Mouse (Mus musculus) forebrain, embryonic 14.5 days (tissue): Measurements from ENCODE around the gene Adi1. TPM values are rescaled to one million over a fixed set of nuclear protein-coding genes. Genes with fewer than 3 reads are reported as not detected.

Source experiments
- ATAC-seq: fragments of 200-750 bp; cut with Nextera tagmentation; 2 replicates; pipeline ENCODE4 v1.8.0; 2017; ENCODE audit warnings: mild to moderate bottlenecking, moderate library complexity
- DNase-seq: peaks from one replicate; pipeline ENCODE4 v3.0.0-alpha.2; 2015; ENCODE audit warnings: low spot score
- H3K27ac ChIP-seq: fragments of 300-500 bp; sonication (generic); 2 replicates; pipeline ENCODE4 v1.5.1; 2014; ENCODE audit warnings: low read depth, mild to moderate bottlenecking, control low read depth, low read length, moderate library complexity
- H3K27me3 ChIP-seq: fragments of 300-500 bp; sonication (generic); replicated peaks from 2 replicates; pipeline ENCODE4 v1.6.1; 2014; ENCODE audit warnings: low read length, control low read depth, mixed read lengths; ENCODE audit not compliant: control insufficient read depth, insufficient read depth
- H3K36me3 ChIP-seq: fragments of 300-500 bp; sonication (generic); 2 replicates; pipeline ENCODE4 v1.6.1; 2014; ENCODE audit warnings: low read length, control low read depth; ENCODE audit not compliant: control insufficient read depth, insufficient read depth
- H3K4me1 ChIP-seq: fragments of 300-500 bp; sonication (generic); 2 replicates; pipeline ENCODE4 v1.6.1; 2014; ENCODE audit warnings: antibody characterized with exemption, low read length, control low read depth; ENCODE audit not compliant: control insufficient read depth, insufficient read depth
- H3K4me2 ChIP-seq: fragments of 300-500 bp; sonication (generic); 2 replicates; pipeline ENCODE4 v1.6.1; 2014; ENCODE audit warnings: mild to moderate bottlenecking, control low read depth, low read length
- H3K4me3 ChIP-seq: fragments of 300-500 bp; sonication (generic); 2 replicates; pipeline ENCODE4 v1.5.1; 2014; ENCODE audit warnings: low read depth, low read length, control low read depth
- H3K9ac ChIP-seq: fragments of 300-500 bp; sonication (generic); 2 replicates; pipeline ENCODE4 v1.6.1; 2014; ENCODE audit warnings: mild to moderate bottlenecking, low read length, control low read depth, moderate library complexity
- H3K9me3 ChIP-seq: fragments of 300-500 bp; sonication (generic); replicated peaks from 2 replicates; pipeline ENCODE4 v1.6.1; 2016; ENCODE audit warnings: low read length, control low read depth, mixed read lengths; ENCODE audit not compliant: control insufficient read depth
- WGBS: fragments of 180-500 bp; shearing (Covaris S2); extraction: QIAGEN DNeasy Blood & Tissue Kit; methylation state at CpG from one replicate; pipeline ENCODE4 v1.1.7; 2014; 5-methylcytosine and 5-hydroxymethylcytosine counted together
- polyA plus RNA-seq: library from polyadenylated mRNA; unstranded; fragments of >200 nt; fragmentation: Nextera tagmentation; extraction: Ambion mirVana; gene quantifications from 2 replicates; pipeline ENCODE4 v1.2.1, GENCODE M21; 2014

Adi1 gene
- 43.6 and 44.8 TPM in 2 replicates for polyA plus RNA-seq

DNA sequence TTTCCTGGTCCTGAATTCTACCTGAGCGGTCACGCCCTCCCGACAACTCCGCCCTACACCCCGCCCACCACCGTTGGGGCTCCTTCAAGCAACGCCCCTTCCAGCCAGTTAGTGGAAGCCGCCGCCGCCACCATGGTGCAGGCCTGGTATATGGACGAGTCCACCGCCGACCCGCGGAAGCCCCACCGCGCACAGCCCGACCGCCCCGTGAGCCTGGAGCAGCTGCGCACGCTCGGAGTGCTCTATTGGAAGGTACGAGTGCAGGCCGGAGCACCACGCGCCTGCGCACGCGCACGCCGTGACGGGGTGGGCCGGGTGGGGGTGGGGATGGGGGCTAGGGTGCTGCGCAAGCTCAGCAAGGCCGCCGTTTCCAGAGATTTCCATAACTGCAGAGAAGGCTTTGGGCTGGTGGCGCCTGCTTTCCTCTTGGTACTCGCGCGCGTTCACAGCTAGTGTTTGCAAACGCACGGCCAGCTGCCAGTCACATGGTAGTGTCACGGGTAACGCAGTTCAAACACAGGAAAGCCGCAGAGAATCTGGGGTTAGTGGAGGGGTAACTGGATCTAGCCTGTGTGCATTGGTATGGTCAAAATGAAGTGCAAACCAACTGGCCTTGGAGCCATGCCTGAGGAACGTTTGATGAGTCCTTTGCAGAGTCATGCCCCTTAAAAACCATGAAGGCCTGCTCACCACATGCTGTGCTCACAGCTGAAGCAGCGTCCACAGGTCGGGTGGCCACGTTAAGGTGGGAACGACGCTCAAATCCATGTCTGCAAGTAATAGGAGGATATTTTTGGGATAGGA is at the start of gene Adi1:
Gene Adi1 (plus strand): TSS at position 111 of the 804 bp plus-strand sequence.
- no peaks in the 10 kb centered on the region for H3K27me3 ChIP-seq
- peak within 1 kb of the TSS; percentile 61 for H3K4me2 ChIP-seq
- H3K36me3 ChIP-seq, result no peaks in the 10 kb centered on the region
- DNase-seq, result peak; percentile 94
- peak; percentile 97 for ATAC-seq
- H3K9ac ChIP-seq, result peak within 1 kb of the TSS; percentile 69
- 5% methylated on average over 43 of the region's 53 CpGs for WGBS
- peaks cover 7% of the 10 kb centered on the region for H3K4me1 ChIP-seq
- H3K4me3 ChIP-seq, result peak within 1 kb of the TSS; percentile 51
- peak within 1 kb of the TSS; percentile 92 for H3K27ac ChIP-seq
- H3K9me3 ChIP-seq, result no peaks in the 10 kb centered on the region

- no peak overlapping the region for H3K4me3 ChIP-seq
- H3K9me3 ChIP-seq, result no peaks in the 10 kb centered on the region
- no peak overlapping the region for H3K27ac ChIP-seq
- no peak overlapping the region for H3K4me2 ChIP-seq
- no peak overlapping the region for H3K9ac ChIP-seq
- WGBS, result 81% methylated on average over 7 of the region's 7 CpGs
- H3K36me3 ChIP-seq, result peaks cover 26% of the 10 kb centered on the region
- no peak for ATAC-seq
- H3K4me1 ChIP-seq, result peaks cover 4% of the 10 kb centered on the region; the same call in 1 of the 2 replicates
- H3K27me3 ChIP-seq, result no peaks in the 10 kb centered on the region
- no peak for DNase-seq
Measured at GRCm38 (mm10) chr12:28625407-28625806, 49.6 kb upstream of the Adi1 start.

DNA sequence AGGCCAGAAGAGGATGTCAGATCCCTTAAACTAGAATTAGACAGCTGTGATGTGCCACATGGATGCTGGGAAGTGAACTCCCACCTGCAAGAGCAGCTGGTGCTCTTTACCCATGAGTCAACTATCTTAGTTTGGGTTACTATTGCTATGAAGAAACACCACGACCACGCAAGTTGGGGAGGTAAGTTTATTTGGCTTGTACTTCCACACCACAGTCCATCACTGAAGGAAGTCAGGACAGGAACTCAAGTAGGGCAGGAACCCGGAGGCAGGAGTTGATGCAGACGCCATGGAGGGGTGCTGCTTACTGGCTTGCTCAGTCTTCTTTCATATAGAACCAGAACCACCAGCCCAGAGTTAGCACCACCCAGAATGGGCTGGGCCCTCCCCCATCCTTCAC is 47.9 kb upstream of the Adi1 start:
- Histone ChIP-seq H3K4me2 (no peak overlapping the region), H3K4me3 (no peak overlapping the region), H3K4me1 (peaks cover 3% of the 10 kb centered on the region; the same call in 1 of the 2 replicates), H3K27me3 (no peaks in the 10 kb centered on the region), H3K36me3 (peaks cover 42% of the 10 kb centered on the region), H3K9ac (no peak overlapping the region), H3K9me3 (no peaks in the 10 kb centered on the region), H3K27ac (no peak overlapping the region)
- no peak for DNase-seq
- ATAC-seq, result no peak
- WGBS, result 78% methylated on average over 4 of the region's 4 CpGs

GRCm38 (mm10) chr12:28628436-28628835 is 46.6 kb upstream of the Adi1 start:
- Histone ChIP-seq H3K27me3 (no peaks in the 10 kb centered on the region), H3K36me3 (peaks cover 56% of the 10 kb centered on the region), H3K9ac (no peak overlapping the region), H3K9me3 (no peaks in the 10 kb centered on the region), H3K4me3 (no peak overlapping the region), H3K27ac (no peak overlapping the region), H3K4me2 (no peak overlapping the region), H3K4me1 (no peaks in the 10 kb centered on the region)
- WGBS, result 87% methylated on average over 2 of the region's 2 CpGs
- ATAC-seq (no peak), DNase-seq (no peak)

- Histone ChIP-seq H3K4me3 (peak overlapping the region; percentile 85), H3K27me3 (no peaks in the 10 kb centered on the region), H3K36me3 (peaks cover 44% of the 10 kb centered on the region), H3K9me3 (no peaks in the 10 kb centered on the region), H3K4me2 (peak overlapping the region; percentile 79), H3K27ac (peak overlapping the region; percentile 86), H3K4me1 (peaks cover 8% of the 10 kb centered on the region), H3K9ac (peak overlapping the region; percentile 98)
- no peak for DNase-seq
- ATAC-seq, result peak; percentile 40; the same call in 1 of the 2 replicates
- WGBS, result 2% methylated on average over 21 of the region's 23 CpGs
Measured at GRCm38 (mm10) chr12:28635058-28635534, 39.9 kb upstream of the Adi1 start.

- Histone ChIP-seq H3K36me3 (peaks cover 37% of the 10 kb centered on the region), H3K27ac (peak within 1 kb of the TSS; percentile 86), H3K9me3 (no peaks in the 10 kb centered on the region), H3K9ac (peak within 1 kb of the TSS; percentile 98), H3K4me3 (peak within 1 kb of the TSS; percentile 85), H3K27me3 (no peaks in the 10 kb centered on the region), H3K4me1 (peaks cover 8% of the 10 kb centered on the region), H3K4me2 (peak within 1 kb of the TSS; percentile 79)
- WGBS, result 7% methylated on average over 69 of the region's 69 CpGs
- DNase-seq (peak; percentile 97), ATAC-seq (peak; percentile 98)
Measured at GRCm38 (mm10) chr12:28635535-28636476, 39.2 kb upstream of the Adi1 start, which contains the start of gene Rps7. Gene Rps7, minus strand, starts transcription at chr12:28635953.

- H3K4me3 ChIP-seq, result peak overlapping the region; percentile 85
- WGBS, result 91% methylated on average over 6 of the region's 6 CpGs
- ATAC-seq, result no peak
Measured at GRCm38 (mm10) chr12:28636543-28636942, 38.5 kb upstream of the Adi1 start.

GRCm38 (mm10) chr12:28638778-28639177 is 36.3 kb upstream of the Adi1 start:
- H3K4me3 ChIP-seq, result no peak overlapping the region
- H3K36me3 ChIP-seq, result peaks cover 7% of the 10 kb centered on the region
- H3K27me3 ChIP-seq, result no peaks in the 10 kb centered on the region; the same call in 1 of the 2 replicates
- H3K27ac ChIP-seq, result no peak overlapping the region
- ATAC-seq (no peak), DNase-seq (no peak)
- H3K4me1 ChIP-seq, result peaks cover 8% of the 10 kb centered on the region
- 79% methylated on average over 2 of the region's 2 CpGs for WGBS
- H3K9ac ChIP-seq, result no peak overlapping the region
- no peaks in the 10 kb centered on the region for H3K9me3 ChIP-seq
- H3K4me2 ChIP-seq, result no peak overlapping the region

More at GRCm38 (mm10) chr12:28636543-28636942, 38.5 kb upstream of the Adi1 start:
- Histone ChIP-seq H3K27ac (no peak overlapping the region), H3K4me1 (peaks cover 8% of the 10 kb centered on the region), H3K9ac (no peak overlapping the region; the same call in 1 of the 2 replicates), H3K9me3 (no peaks in the 10 kb centered on the region), H3K4me2 (peak overlapping the region; percentile 49), H3K27me3 (no peaks in the 10 kb centered on the region), H3K36me3 (peaks cover 30% of the 10 kb centered on the region)
- no peak for DNase-seq
